Mouse (Mus musculus): ENCODE data around the gene Gnl2. TPM values are rescaled to one million over a fixed set of nuclear protein-coding genes. Genes with fewer than 3 reads are reported as not detected.

The Gnl2 gene
- polyA plus RNA-seq, 1 experiment from 2014 or later = 80.7 TPM

- no peaks in the 10 kb centered on the region for H3K27me3 ChIP-seq (ENCODE audit: insufficient read depth, low read length)
- peak; percentile 37 for DNase-seq
- H3K4me1 ChIP-seq (ENCODE audit: insufficient read depth) = no peaks in the 10 kb centered on the region
Measured at GRCm38 (mm10) chr4:124973296-124973695, 43.1 kb upstream of the Gnl2 start.

GRCm38 (mm10) chr4:124978201-124978600 is 38.2 kb upstream of the Gnl2 start:
- no peaks in the 10 kb centered on the region for H3K4me1 ChIP-seq (ENCODE audit: insufficient read depth)
- no peak overlapping the region for H3K27ac ChIP-seq (ENCODE audit: low read depth)
- H3K36me3 ChIP-seq (ENCODE audit: insufficient read depth) = no peaks in the 10 kb centered on the region
- no peak overlapping the region for H3K4me2 ChIP-seq
- H3K9ac ChIP-seq = no peak overlapping the region
- no peaks in the 10 kb centered on the region for H3K9me3 ChIP-seq (ENCODE audit: low read depth, low read length)
- 20% methylated on average over 5 of the region's 5 CpGs for WGBS
- no peak overlapping the region for H3K4me3 ChIP-seq (ENCODE audit: low read depth, low read length)
- DNase-seq = peak; percentile 51
- H3K27me3 ChIP-seq (ENCODE audit: insufficient read depth, low read length) = peaks cover 3% of the 10 kb centered on the region; the same call in 1 of the 2 replicates
- no peak for ATAC-seq (ENCODE audit: insufficient read depth)
- TF ChIP-seq CTCF (IDR thresholded peaks at IDR 0.05; ENCODE audit: low read depth) = no peak

More at GRCm38 (mm10) chr4:124973296-124973695, 43.1 kb upstream of the Gnl2 start:
- ATAC-seq (ENCODE audit: insufficient read depth) = no peak
- WGBS = 69% methylated on average over 2 of the region's 2 CpGs
- TF ChIP-seq CTCF (IDR thresholded peaks at IDR 0.05; ENCODE audit: low read depth) = no peak
- no peak overlapping the region for H3K4me3 ChIP-seq (ENCODE audit: low read depth, low read length)
- no peaks in the 10 kb centered on the region for H3K9me3 ChIP-seq (ENCODE audit: low read depth, low read length)
- no peak overlapping the region for H3K27ac ChIP-seq (ENCODE audit: low read depth)
- H3K9ac ChIP-seq = no peak overlapping the region
- no peak overlapping the region for H3K4me2 ChIP-seq
- no peaks in the 10 kb centered on the region for H3K36me3 ChIP-seq (ENCODE audit: insufficient read depth)

- Histone ChIP-seq H3K27ac (ENCODE audit: low read depth) (no peak overlapping the region), H3K4me3 (ENCODE audit: low read depth, low read length) (no peak overlapping the region), H3K4me2 (no peak overlapping the region), H3K4me1 (ENCODE audit: insufficient read depth) (peaks cover 21% of the 10 kb centered on the region; the same call in 1 of the 2 replicates), H3K9me3 (ENCODE audit: low read depth, low read length) (no peaks in the 10 kb centered on the region), H3K36me3 (ENCODE audit: insufficient read depth) (no peaks in the 10 kb centered on the region), H3K9ac (no peak overlapping the region), H3K27me3 (ENCODE audit: insufficient read depth, low read length) (peaks cover 53% of the 10 kb centered on the region)
- TF ChIP-seq CTCF (IDR thresholded peaks at IDR 0.05; ENCODE audit: low read depth) = peak; percentile 43; the same call in 1 of the 2 replicates
- ATAC-seq (ENCODE audit: insufficient read depth) (no peak), DNase-seq (peak; percentile 17)
- 15% methylated on average over 9 of the region's 9 CpGs for WGBS
Measured at GRCm38 (mm10) chr4:124983893-124984526, 32.4 kb upstream of the Gnl2 start.

GRCm38 (mm10) chr4:124984871-124985670 is 31.3 kb upstream of the Gnl2 start:
- 7% methylated on average over 18 of the region's 18 CpGs for WGBS
- Histone ChIP-seq H3K4me1 (ENCODE audit: insufficient read depth) (peaks cover 31% of the 10 kb centered on the region; the same call in 1 of the 2 replicates), H3K27ac (ENCODE audit: low read depth) (no peak overlapping the region), H3K36me3 (ENCODE audit: insufficient read depth) (no peaks in the 10 kb centered on the region), H3K9ac (no peak overlapping the region), H3K27me3 (ENCODE audit: insufficient read depth, low read length) (peaks cover 53% of the 10 kb centered on the region), H3K9me3 (ENCODE audit: low read depth, low read length) (no peaks in the 10 kb centered on the region), H3K4me3 (ENCODE audit: low read depth, low read length) (peak overlapping the region; percentile 52; the same call in 1 of the 2 replicates), H3K4me2 (peak overlapping the region; percentile 70)
- no peak for TF ChIP-seq CTCF (IDR thresholded peaks at IDR 0.05; ENCODE audit: low read depth)
- DNase-seq (peak; percentile 58), ATAC-seq (ENCODE audit: insufficient read depth) (no peak)

GRCm38 (mm10) chr4:124985671-124986602 is 30.4 kb upstream of the Gnl2 start, which contains the start of gene Rspo1:
Gene Rspo1 (plus strand): TSS chr4:124986430.
- peak within 1 kb of the TSS; percentile 50 for H3K9ac ChIP-seq
- ATAC-seq (ENCODE audit: insufficient read depth) (peak; percentile 29; the same call in 1 of the 2 replicates), DNase-seq (peak; percentile 60)
- H3K27me3 ChIP-seq (ENCODE audit: insufficient read depth, low read length) = peaks cover 58% of the 10 kb centered on the region
- H3K4me3 ChIP-seq (ENCODE audit: low read depth, low read length) = peak within 1 kb of the TSS; percentile 52
- no peaks in the 10 kb centered on the region for H3K9me3 ChIP-seq (ENCODE audit: low read depth, low read length)
- no peak for TF ChIP-seq CTCF (IDR thresholded peaks at IDR 0.05; ENCODE audit: low read depth)
- peaks cover 33% of the 10 kb centered on the region; the same call in 1 of the 2 replicates for H3K4me1 ChIP-seq (ENCODE audit: insufficient read depth)
- under 1% methylated on average over 62 of the region's 62 CpGs for WGBS
- no peak within 1 kb of the TSS for H3K27ac ChIP-seq (ENCODE audit: low read depth)
- no peaks in the 10 kb centered on the region for H3K36me3 ChIP-seq (ENCODE audit: insufficient read depth)
- H3K4me2 ChIP-seq = peak within 1 kb of the TSS; percentile 70

Data from lung, embryonic 14.5 days (tissue).